Mouse (Mus musculus) lung, embryonic 14.5 days (tissue): ENCODE data around the gene Sox5. TPM values are rescaled to one million over a fixed set of nuclear protein-coding genes. Genes with fewer than 3 reads are reported as not detected.

Source experiments
- ATAC-seq: fragments of 200-750 bp; cut with Nextera tagmentation; 2 replicates; pipeline ENCODE4 v1.8.0; 2017; ENCODE audit warnings: mild to moderate bottlenecking, moderate TSS enrichment, moderate library complexity; ENCODE audit not compliant: insufficient read depth
- DNase-seq: peaks from one replicate; pipeline ENCODE4 v3.0.0-alpha.2; 2015
- H3K27ac ChIP-seq: fragments of 300-500 bp; sonication (generic); 2 replicates; pipeline ENCODE4 v1.5.1; 2014; ENCODE audit warnings: low read depth, mild to moderate bottlenecking, moderate library complexity
- H3K27me3 ChIP-seq: fragments of 300-500 bp; sonication (generic); 2 replicates; pipeline ENCODE4 v1.6.1; 2014; ENCODE audit warnings: low read length, control low read depth; ENCODE audit not compliant: insufficient read depth
- H3K36me3 ChIP-seq: fragments of 300-500 bp; sonication (generic); 2 replicates; pipeline ENCODE4 v1.6.1; 2014; ENCODE audit warnings: control low read depth; ENCODE audit not compliant: insufficient read depth
- H3K4me1 ChIP-seq: fragments of 300-500 bp; sonication (generic); 2 replicates; pipeline ENCODE4 v1.6.1; 2014; ENCODE audit warnings: antibody characterized with exemption, control low read depth; ENCODE audit not compliant: insufficient read depth
- H3K4me2 ChIP-seq: fragments of 300-500 bp; sonication (generic); 2 replicates; pipeline ENCODE4 v1.6.1; 2014; ENCODE audit warnings: mild to moderate bottlenecking
- H3K4me3 ChIP-seq: fragments of 300-500 bp; sonication (generic); 2 replicates; pipeline ENCODE4 v1.5.1; 2014; ENCODE audit warnings: low read depth, low read length
- H3K9ac ChIP-seq: fragments of 300-500 bp; sonication (generic); 2 replicates; pipeline ENCODE4 v1.6.1; 2014
- H3K9me3 ChIP-seq: fragments of 300-500 bp; sonication (generic); 2 replicates; pipeline ENCODE4 v1.6.1; 2016; ENCODE audit warnings: low read depth, low read length, control low read depth
- CTCF ChIP-seq: IDR thresholded peaks from 2 replicates; pipeline ENCODE4 v1.5.1; 2016; ENCODE audit warnings: antibody characterized with exemption, low read depth
- WGBS: fragments of 180-500 bp; shearing (Covaris S2); extraction: QIAGEN DNeasy Blood & Tissue Kit; methylation state at CpG from one replicate; pipeline ENCODE4 v1.1.7; 2014; 5-methylcytosine and 5-hydroxymethylcytosine counted together
- polyA plus RNA-seq: library from polyadenylated mRNA; unstranded; fragments of >200 nt; fragmentation: Nextera tagmentation; extraction: Ambion mirVana; gene quantifications from 2 replicates; pipeline ENCODE4 v1.2.1, GENCODE M21; 2014

Gene Sox5
- polyA plus RNA-seq, 1 experiment from 2014 or later = 21.3 TPM

- Histone ChIP-seq H3K27ac (no peak overlapping the region), H3K36me3 (no peaks in the 10 kb centered on the region), H3K9ac (no peak overlapping the region), H3K27me3 (no peaks in the 10 kb centered on the region), H3K4me1 (no peaks in the 10 kb centered on the region), H3K4me3 (no peak overlapping the region), H3K9me3 (no peaks in the 10 kb centered on the region), H3K4me2 (no peak overlapping the region)
- no peak for TF ChIP-seq CTCF
- DNase-seq (no peak), ATAC-seq (no peak)
Measured at GRCm38 (mm10) chr6:144309171-144309570, 472.6 kb downstream of the Sox5 start.

GRCm38 (mm10) chr6:144307551-144308149, 474.1 kb downstream of the Sox5 start:
- DNase-seq (no peak), ATAC-seq (no peak)
- Histone ChIP-seq H3K4me3 (no peak overlapping the region), H3K4me1 (no peaks in the 10 kb centered on the region), H3K27ac (no peak overlapping the region), H3K36me3 (no peaks in the 10 kb centered on the region), H3K9ac (no peak overlapping the region), H3K27me3 (no peaks in the 10 kb centered on the region), H3K9me3 (no peaks in the 10 kb centered on the region), H3K4me2 (no peak overlapping the region)
- TF ChIP-seq CTCF = no peak
- 90% methylated on average over 12 of the region's 12 CpGs for WGBS

GRCm38 (mm10) chr6:144302823-144303222, 479.0 kb downstream of the Sox5 start:
- 53% methylated on average over 6 of the region's 6 CpGs for WGBS
- Histone ChIP-seq H3K4me2 (no peak overlapping the region), H3K9ac (no peak overlapping the region), H3K9me3 (no peaks in the 10 kb centered on the region), H3K4me3 (no peak overlapping the region), H3K27ac (no peak overlapping the region), H3K36me3 (no peaks in the 10 kb centered on the region), H3K4me1 (peaks cover 10% of the 10 kb centered on the region; the same call in 1 of the 2 replicates), H3K27me3 (no peaks in the 10 kb centered on the region)
- ATAC-seq = peak; percentile 54; the same call in 1 of the 2 replicates
- no peak for TF ChIP-seq CTCF
- peak; percentile 71 for DNase-seq

GRCm38 (mm10) chr6:144301082-144301481, 480.7 kb downstream of the Sox5 start:
- 66% methylated on average over 4 of the region's 4 CpGs for WGBS
- Histone ChIP-seq H3K4me1 (peaks cover 10% of the 10 kb centered on the region; the same call in 1 of the 2 replicates), H3K4me3 (no peak overlapping the region), H3K36me3 (no peaks in the 10 kb centered on the region), H3K4me2 (no peak overlapping the region), H3K9me3 (no peaks in the 10 kb centered on the region), H3K27me3 (no peaks in the 10 kb centered on the region), H3K9ac (no peak overlapping the region), H3K27ac (no peak overlapping the region)
- no peak for TF ChIP-seq CTCF
- DNase-seq = no peak
- no peak for ATAC-seq

GRCm38 (mm10) chr6:144299503-144299858, 482.3 kb downstream of the Sox5 start:
- ATAC-seq (peak; percentile 44; the same call in 1 of the 2 replicates), DNase-seq (no peak)
- Histone ChIP-seq H3K27ac (no peak overlapping the region), H3K27me3 (no peaks in the 10 kb centered on the region), H3K36me3 (no peaks in the 10 kb centered on the region), H3K4me3 (no peak overlapping the region), H3K9ac (no peak overlapping the region), H3K9me3 (no peaks in the 10 kb centered on the region), H3K4me1 (peaks cover 10% of the 10 kb centered on the region; the same call in 1 of the 2 replicates), H3K4me2 (peak overlapping the region; percentile 46)
- 16% methylated on average over 7 of the region's 7 CpGs for WGBS
- no peak for TF ChIP-seq CTCF

GRCm38 (mm10) chr6:144298641-144299502, 482.9 kb downstream of the Sox5 start:
- Histone ChIP-seq H3K9me3 (no peaks in the 10 kb centered on the region), H3K27ac (no peak overlapping the region), H3K36me3 (no peaks in the 10 kb centered on the region), H3K4me2 (peak overlapping the region; percentile 46), H3K27me3 (no peaks in the 10 kb centered on the region), H3K4me1 (peaks cover 10% of the 10 kb centered on the region; the same call in 1 of the 2 replicates), H3K4me3 (no peak overlapping the region), H3K9ac (no peak overlapping the region)
- ATAC-seq = no peak
- WGBS = 46% methylated on average over 23 of the region's 23 CpGs
- peak; percentile 56 for DNase-seq
- TF ChIP-seq CTCF = no peak

- TF ChIP-seq CTCF = no peak
- Histone ChIP-seq H3K27ac (no peak overlapping the region), H3K4me1 (peaks cover 10% of the 10 kb centered on the region; the same call in 1 of the 2 replicates), H3K36me3 (no peaks in the 10 kb centered on the region), H3K4me2 (no peak overlapping the region), H3K4me3 (no peak overlapping the region), H3K9ac (no peak overlapping the region), H3K27me3 (no peaks in the 10 kb centered on the region), H3K9me3 (no peaks in the 10 kb centered on the region)
- DNase-seq (no peak), ATAC-seq (no peak)
- 74% methylated on average over 5 of the region's 5 CpGs for WGBS
Measured at GRCm38 (mm10) chr6:144297846-144298245, 483.9 kb downstream of the Sox5 start.
